Mouse (Mus musculus) cerebellum, adult 18-20 months (tissue): ENCODE data around the gene S100a8.

Source experiments
- DNase-seq, 2 experiments: peaks; one replicate each; pipeline ENCODE4 v3.0.0; 2021

The S100a8 gene

DNA sequence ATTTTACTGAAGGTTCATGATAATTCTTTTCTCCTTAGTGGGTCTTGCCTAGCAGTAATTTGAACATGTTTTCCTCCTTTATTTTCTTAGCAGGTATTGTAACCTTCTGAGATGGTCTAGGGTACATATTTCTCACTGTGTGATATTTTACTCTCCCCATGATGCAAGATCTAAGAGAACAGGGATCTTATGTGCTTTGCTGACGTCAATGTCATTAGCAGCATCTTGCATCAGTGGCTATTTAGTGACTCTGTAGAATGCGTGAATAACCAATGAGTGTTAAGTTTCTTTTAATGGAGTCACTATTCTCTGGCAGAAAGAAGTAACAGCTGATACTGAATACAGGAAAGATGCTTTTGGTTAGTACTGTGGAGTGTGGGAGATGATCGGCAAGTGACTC, 15.2 kb downstream of the S100a8 start:
- DNase-seq: no peak

GRCm38 (mm10) chr3:90686835-90687234, 18.1 kb downstream of the S100a8 start:
- DNase-seq: no peak

DNA sequence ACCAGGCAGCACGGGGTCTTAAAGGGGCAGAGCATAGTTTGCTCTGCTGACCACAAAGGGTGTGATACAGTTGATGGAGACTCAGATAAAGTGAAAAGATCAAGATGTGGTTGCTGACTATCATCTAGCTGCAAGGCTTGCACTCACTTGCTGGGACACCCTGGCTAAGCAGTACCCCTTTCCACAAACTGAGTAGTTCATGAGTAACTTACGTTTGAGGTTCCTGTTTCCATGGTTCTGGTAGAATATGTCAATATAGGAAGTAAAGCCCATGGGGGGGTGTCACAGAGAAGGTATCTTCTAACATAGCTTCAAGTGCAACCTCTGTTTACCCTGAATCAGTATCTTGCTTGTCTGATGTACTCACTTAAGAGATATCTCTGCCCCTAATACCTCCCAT, 24.7 kb downstream of the S100a8 start:
- DNase-seq: no peak

GRCm38 (mm10) chr3:90695613-90696012, 26.8 kb downstream of the S100a8 start, which contains the start of gene S100a9:
TSS of gene S100a9 (minus strand) at chr3:90695721.
- DNase-seq: no peak

GRCm38 (mm10) chr3:90702244-90702643, 33.5 kb downstream of the S100a8 start:
- no peak for DNase-seq

GRCm38 (mm10) chr3:90708523-90709202, 39.9 kb downstream of the S100a8 start:
- peak; percentile 12 to 26 for DNase-seq

DNA sequence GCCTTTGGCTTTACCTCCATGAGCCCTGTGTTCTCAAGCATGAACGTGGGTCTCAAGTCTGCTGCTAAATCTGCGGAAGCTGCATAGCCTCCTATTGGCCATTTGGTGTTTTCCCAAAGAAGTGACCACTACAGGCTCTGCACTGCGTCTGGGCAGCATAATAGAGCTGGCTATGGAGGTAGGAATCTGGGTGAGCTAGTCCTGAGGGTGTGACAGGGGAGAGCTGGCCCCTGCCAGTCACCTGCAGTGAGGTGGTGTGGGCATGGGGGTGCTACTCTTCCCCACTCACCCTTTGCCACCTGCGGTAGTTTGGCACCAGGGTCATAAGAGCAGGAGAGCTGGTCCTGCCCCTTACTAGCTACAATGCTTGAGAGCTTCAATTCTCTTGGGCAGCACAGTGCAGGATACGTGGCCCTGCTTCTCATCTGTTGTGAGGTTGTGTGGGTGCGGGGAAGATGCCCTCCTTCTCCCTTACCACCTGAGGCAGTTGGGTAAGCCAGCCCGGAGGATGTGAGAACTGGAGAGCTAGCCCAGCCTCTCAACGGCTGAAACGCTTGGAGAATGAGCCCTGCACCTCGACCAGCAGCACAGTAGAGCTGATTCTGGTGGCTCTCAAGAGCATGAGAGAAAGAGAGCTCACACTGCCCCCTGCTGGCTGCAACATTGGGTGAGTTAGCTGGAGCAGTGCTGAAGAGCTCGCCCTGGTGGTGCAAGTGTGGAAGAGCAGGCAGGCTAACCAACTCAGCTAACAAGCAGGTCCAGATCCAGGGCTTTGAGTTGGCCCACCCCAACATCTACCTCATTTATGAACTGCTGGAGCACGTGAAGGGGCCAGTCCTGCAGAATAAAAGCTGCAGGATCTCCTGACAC, 41.0 kb downstream of the S100a8 start:
- DNase-seq: peak; percentile 60 to 70
